Mouse (Mus musculus): ENCODE measurements at regions not wholly inside any gene's neighbourhood (a gene's known extent, or its start where the extent isn't known, plus 50 kb on each side); places are given as distances from the start of the nearest gene placed in this dataset.

- no peak for DNase-seq (ENCODE audit: low spot score in 2 of 2)
Observed at GRCm38 (mm10) chr9:94269213-94269612, 268.7 kb downstream of the 1190002N15Rik start.

- no peak for DNase-seq (ENCODE audit: low spot score in 2 of 2)
Observed at GRCm38 (mm10) chr9:94267243-94267642, 270.6 kb downstream of the 1190002N15Rik start.

DNA sequence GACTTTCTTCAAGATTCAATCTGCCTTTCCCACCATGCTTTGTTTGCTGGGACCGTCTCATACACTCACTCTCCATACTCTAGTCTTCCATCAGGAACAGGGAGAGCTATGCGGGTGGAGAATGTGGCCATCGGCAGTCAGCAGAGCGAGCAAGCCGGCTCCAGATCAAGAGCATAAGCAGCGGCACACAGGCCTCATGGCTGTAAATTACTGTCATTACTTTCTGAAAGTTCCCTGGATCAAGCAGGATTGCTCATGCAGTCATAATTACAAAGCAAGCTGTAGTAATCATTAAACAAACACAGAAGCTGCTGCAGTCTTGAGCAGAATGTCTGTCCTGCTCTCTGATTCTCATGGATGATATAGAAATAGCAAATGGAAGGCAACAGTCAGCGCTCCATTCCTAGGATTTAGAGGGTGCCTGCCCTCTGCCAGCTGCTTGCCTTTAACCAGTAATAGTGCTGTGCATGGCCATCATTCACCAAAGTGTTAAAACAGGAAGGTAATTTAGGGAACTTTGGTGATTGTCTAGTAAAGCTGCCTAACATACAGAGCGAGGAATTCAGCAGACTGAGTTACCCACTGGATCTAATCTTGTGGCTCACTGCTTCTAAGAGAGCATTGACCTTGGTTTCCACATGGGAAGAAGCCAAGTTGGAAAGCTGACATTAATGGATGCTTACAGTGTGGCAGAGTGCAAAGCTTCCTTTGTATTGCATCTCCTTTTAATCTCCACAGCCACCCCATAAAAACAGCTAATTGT lies 298.2 kb downstream of the 1190002N15Rik start:
- DNase-seq (ENCODE audit: low spot score in 2 of 2): no peak

- DNase-seq (ENCODE audit: low spot score in 2 of 2): no peak
Observed at GRCm38 (mm10) chr9:94238565-94238964, 299.3 kb downstream of the 1190002N15Rik start.

GRCm38 (mm10) chr9:94229537-94229936 lies 308.3 kb downstream of the 1190002N15Rik start:
- no peak for DNase-seq (ENCODE audit: low spot score in 2 of 2)

GRCm38 (mm10) chr9:94219116-94219515 lies 318.8 kb downstream of the 1190002N15Rik start:
- DNase-seq (ENCODE audit: low spot score in 2 of 2): no peak

DNA sequence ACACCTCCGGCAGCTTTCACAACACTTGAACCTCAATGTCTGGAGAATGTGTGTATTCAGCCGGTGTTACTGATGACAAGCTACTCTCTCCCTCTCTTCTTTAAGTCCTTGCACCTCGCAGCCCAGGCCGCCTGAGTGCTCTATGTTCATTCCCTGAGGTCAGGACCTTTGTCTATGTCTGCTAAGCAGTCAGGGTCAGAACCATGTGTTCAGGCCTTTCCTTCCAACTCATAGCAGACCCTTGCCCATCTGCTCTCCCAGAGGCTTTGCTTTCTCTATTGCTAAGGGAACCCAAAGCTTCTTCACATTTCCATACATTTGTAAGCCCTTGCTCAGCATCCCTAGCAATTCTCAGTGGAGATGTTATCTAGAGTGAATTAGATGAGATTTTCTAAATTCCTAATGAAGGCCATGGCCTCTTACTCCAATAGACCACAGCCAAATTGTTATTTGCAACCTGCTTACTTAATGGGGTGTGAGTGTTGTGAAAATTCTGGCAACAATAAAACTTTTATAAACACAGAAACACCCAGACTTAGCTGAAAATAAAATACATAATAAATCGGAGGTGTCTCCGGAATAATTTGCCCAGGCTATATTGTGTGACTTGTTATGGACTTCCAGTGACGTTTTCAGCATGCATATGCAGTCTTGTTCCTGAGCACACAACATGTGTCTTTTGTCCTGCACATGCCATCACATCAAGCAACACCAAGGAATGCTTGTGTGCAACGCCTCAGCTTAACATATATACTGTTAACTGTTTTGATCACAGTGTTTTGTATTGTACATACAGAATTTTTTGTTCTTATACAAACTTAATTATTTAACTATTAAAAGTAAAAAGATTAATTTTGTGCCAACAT lies 321.2 kb downstream of the 1190002N15Rik start:
- DNase-seq (ENCODE audit: low spot score in 2 of 2): no peak

DNA sequence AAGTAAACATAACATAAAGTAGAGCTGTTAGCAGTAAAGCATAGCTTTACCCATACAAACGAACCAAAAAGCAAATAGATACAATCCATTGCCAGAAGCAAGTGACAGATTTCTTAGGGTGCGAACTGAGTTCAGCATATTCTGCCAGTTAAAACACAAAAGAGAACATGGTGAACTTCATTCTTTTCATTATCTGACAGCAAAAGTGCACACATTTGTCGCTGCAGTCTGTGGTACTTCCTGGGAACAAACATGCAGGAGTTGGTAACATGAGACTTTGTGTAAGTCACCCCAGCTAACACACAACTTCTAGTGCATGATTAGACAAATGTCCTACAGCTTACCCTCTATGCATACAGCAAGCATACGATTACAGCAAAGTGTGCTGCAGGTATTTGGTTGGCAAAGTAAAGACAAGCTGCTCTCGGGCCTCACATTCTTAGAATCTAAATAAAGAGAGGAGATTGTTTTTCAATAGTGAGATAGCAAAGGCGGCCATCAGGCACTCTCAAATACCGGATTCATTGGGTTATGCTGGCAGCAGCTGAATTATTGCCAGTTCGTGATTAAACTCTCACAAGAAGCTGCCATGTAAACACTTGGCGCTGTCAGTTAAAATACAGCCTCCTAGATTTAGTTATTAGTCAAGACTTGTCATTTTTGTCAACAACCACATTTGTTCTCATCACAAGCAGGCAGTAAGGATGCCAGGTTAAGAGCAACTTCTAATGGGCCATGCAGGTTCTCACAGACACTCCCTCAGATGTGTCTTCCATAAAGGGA lies 327.2 kb downstream of the 1190002N15Rik start:
- DNase-seq (ENCODE audit: low spot score in 2 of 2): no peak

DNA sequence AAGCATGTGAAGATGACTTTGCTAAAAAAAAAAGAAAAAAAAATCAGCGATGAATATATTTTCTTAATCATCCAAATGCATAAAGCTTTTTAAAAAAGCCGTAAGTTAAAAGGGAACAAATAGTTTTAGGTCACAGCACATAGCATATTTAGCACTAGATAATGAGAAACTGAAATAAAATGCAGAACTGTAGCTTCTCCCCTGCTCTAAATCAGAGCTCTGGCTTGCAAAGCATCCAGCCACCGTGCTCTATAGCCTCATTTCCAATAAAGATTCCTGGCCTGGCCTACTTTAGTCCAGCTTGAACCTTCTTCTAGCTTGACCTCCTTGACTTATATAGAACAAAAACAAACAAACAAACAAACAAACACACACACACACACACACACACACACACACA lies 328.9 kb downstream of the 1190002N15Rik start:
- DNase-seq (ENCODE audit: low spot score in 2 of 2): no peak

DNA sequence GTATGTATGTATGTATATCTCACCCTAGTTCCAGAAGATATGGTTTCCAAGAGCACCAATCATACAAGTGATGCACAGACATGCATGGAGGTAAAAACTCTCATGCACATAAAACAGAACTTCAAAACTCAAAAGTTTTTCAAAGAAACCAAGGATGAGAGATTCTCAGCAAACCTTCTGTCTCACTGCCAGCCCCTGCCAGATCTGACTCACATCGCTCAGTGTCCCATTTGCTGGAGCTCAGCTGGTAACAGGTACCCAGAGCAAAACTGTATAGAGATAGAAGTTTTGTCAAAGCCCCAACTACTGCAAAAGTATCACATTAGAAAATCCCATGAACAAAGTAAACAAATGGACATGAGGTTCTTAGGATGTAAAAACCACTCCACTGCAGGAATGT lies 337.0 kb downstream of the 1190002N15Rik start:
- no peak for DNase-seq (ENCODE audit: low spot score in 2 of 2)

- no peak for DNase-seq (ENCODE audit: low spot score in 2 of 2)
Observed at GRCm38 (mm10) chr9:94199864-94200263, 338.0 kb downstream of the 1190002N15Rik start.

GRCm38 (mm10) chr9:94191083-94191482 lies 346.8 kb downstream of the 1190002N15Rik start:
- no peak for DNase-seq (ENCODE audit: low spot score in 2 of 2)

GRCm38 (mm10) chr9:94189872-94190800 lies 347.7 kb downstream of the 1190002N15Rik start:
- no peak for DNase-seq (ENCODE audit: low spot score in 2 of 2)

DNA sequence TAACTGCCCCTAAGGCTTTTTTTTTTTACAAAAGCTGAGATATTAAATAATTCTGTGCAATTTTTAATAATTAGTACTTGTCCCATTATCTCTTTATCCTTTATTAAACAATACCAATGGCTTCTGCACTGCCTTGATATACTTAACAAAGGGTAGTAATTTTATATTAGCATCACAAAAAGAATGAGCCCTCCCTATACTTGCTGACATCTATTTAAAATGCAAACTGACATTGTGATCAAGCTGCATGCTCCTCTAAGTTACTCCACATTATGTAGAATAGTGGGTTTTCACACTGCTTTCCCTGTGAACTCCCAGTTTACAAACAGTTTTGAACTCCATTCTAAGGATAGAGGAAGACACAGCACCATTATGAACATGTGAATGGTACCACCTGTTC lies 349.8 kb downstream of the 1190002N15Rik start:
- DNase-seq (ENCODE audit: low spot score in 2 of 2): no peak

DNA sequence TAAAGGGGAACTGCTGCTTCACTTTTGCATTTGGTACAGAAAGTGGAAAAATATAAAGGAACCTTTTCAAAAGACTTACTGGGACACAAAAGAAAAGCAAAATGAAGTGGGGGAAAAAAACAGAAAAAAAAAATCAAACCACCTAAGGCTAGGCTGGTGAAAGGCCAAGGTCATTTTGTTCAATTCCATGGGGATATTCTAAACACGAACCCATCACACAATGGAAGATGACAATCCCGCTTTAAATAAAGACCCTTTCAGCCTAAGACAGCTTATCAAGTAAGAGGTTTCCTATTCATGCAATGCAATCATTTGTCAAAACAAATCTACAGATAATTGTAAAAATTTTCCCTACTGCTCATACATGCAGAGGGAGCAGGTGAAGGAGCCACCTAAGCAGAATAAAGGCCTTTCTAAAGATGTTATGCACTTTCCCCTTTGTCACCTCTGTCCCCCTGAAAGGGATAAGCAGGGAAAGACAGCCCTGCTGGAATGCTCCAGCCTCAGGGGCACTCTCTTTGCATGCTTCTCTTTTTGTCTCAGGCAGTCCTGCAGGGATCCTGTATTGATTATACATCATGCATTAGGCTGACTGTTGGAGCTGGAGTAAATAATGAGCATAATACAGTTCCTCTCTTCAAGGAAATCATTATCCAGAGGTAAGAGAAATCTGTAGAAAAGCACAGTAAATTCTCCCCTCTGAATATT lies 367.8 kb downstream of the 1190002N15Rik start:
- no peak for DNase-seq (ENCODE audit: low spot score in 2 of 2)

- DNase-seq (ENCODE audit: low spot score in 2 of 2): no peak
Observed at GRCm38 (mm10) chr9:94163671-94164070, 374.2 kb downstream of the 1190002N15Rik start.

DNA sequence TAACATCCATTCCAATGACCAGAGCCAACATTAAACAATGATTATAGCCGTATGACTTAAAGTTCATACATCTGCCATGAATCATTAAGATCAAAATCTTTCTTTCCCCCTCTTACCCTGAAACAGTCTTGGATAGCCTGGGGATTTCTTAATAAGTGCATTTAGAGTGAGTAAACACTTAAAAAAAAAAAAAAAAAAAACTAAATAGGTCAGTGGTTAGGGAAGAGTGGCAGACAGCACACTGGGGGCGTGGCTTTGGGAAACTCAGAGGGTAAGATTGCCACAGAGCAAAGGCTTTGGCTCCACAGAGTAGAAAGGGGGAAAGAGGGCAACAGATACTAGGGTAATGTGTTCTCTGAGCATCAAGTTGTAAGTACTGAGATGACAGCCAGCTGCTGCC lies 382.3 kb downstream of the 1190002N15Rik start:
- DNase-seq (ENCODE audit: low spot score in 2 of 2): no peak

GRCm38 (mm10) chr9:94148474-94148873 lies 389.4 kb downstream of the 1190002N15Rik start:
- no peak for DNase-seq (ENCODE audit: low spot score in 2 of 2)

DNA sequence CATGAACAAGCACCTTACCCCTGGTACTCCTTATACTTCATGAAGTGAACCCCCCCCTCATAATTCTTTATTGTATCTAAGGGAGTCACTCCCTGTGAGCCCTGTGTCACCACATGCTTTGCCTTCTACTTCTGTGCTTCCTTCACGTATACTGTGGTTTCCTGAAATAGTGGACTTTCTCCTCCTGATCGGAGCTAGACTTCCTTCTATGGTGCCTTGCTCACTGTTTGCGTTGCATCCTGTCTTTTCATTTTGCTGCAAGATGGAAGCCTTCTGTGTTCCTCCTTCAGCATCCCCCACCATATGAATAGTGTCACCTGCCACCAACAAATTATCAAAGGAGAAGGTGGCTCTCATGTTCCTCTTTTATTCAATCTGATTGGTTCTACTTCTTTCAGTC lies 391.1 kb downstream of the 1190002N15Rik start:
- DNase-seq (ENCODE audit: low spot score in 2 of 2): no peak

DNA sequence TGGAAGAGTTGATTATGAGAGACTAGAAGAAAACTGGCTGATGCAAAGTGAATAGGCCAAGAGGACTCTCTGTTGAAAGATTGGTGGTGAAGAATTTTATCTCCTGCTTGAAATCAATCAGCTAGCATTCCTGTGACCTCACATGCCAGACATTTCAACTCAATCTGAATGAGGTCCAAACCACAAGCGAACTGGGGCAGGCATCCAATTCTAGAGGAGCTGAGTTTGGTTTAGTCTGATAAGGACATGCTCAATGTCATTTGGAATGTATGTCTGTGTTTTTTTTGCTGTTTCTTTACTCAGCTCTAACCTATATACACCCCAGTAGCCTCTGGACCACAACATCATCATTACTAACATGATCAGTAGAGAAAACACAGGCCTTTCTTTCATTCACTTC lies 401.4 kb downstream of the 1190002N15Rik start:
- DNase-seq (ENCODE audit: low spot score in 2 of 2): no peak

Measured in cerebellum, postnatal 4 days (tissue).